Mouse (Mus musculus) kidney, postnatal 14 days (tissue): ENCODE data around the gene Mier3.
"Not testable (repeated sequence)": the region's sequence is repeated elsewhere in the genome, so short reads cannot be mapped to it uniquely, and the experiment has no call there.

Experiments used
- DNase-seq: peaks from one replicate; pipeline ENCODE4 v3.0.0; 2022; ENCODE audit warnings: mixed read lengths

Gene Mier3

GRCm38 (mm10) chr13:111703952-111704351 lies 23.2 kb downstream of the Mier3 start:
- DNase-seq: not testable (repeated sequence)

GRCm38 (mm10) chr13:111710531-111710930 lies 29.8 kb downstream of the Mier3 start:
- no peak for DNase-seq

- DNase-seq: no peak
Observed at GRCm38 (mm10) chr13:111719726-111720125, 38.9 kb downstream of the Mier3 start.

- DNase-seq: no peak
Observed at GRCm38 (mm10) chr13:111724811-111725164, 44.0 kb downstream of the Mier3 start.

- peak; percentile 98 for DNase-seq
Observed at GRCm38 (mm10) chr13:111725165-111726077, 44.6 kb downstream of the Mier3 start.

GRCm38 (mm10) chr13:111726898-111727297 lies 46.1 kb downstream of the Mier3 start:
- DNase-seq: no peak

GRCm38 (mm10) chr13:111741204-111741990 lies 60.6 kb downstream of the Mier3 start:
- no peak for DNase-seq

- peak; percentile 73 for DNase-seq
Observed at GRCm38 (mm10) chr13:111741991-111742615, 61.3 kb downstream of the Mier3 start.

GRCm38 (mm10) chr13:111744233-111745000 lies 63.6 kb downstream of the Mier3 start:
- no peak for DNase-seq

GRCm38 (mm10) chr13:111745216-111745615 lies 64.4 kb downstream of the Mier3 start:
- no peak for DNase-seq

GRCm38 (mm10) chr13:111746831-111747230 lies 66.1 kb downstream of the Mier3 start:
- no peak for DNase-seq

- no peak for DNase-seq
Observed at GRCm38 (mm10) chr13:111748301-111749062, 67.7 kb downstream of the Mier3 start.

- peak; percentile 33 for DNase-seq
Observed at GRCm38 (mm10) chr13:111753321-111753720, 72.5 kb downstream of the Mier3 start.

GRCm38 (mm10) chr13:111755377-111755776 lies 74.6 kb downstream of the Mier3 start:
- no peak for DNase-seq

GRCm38 (mm10) chr13:111755937-111756336 lies 75.2 kb downstream of the Mier3 start:
- DNase-seq: no peak

- DNase-seq: no peak
Observed at GRCm38 (mm10) chr13:111756986-111757385, 76.2 kb downstream of the Mier3 start.

GRCm38 (mm10) chr13:111762526-111762925 lies 81.7 kb downstream of the Mier3 start:
- DNase-seq: no peak
